ENCODE assay signal across 7 mouse cellular contexts in genomic region chr3:153655071-153655470, GRCm38 (mm10).
DNase-seq lines count a peak whose midpoint lies in the region; ATAC-seq and TF ChIP-seq lines count a peak whose summit lies in the region.

No protein-coding gene starts in this region.

- no peaks in the 10 kb centered on the region for H3K36me3 ChIP-seq in forebrain, embryonic 15.5 days
- no peaks in the 10 kb centered on the region for H3K36me3 ChIP-seq in liver, postnatal 0 days (replicated peaks; ENCODE audit: insufficient read depth, low read length)

- no peak overlapping the region for H3K27ac ChIP-seq in forebrain, embryonic 15.5 days (replicated peaks)
- no peak overlapping the region for H3K27ac ChIP-seq in liver, postnatal 0 days (ENCODE audit: low read depth)

- 24% methylated on average over 9 of the region's 9 CpGs for WGBS in forebrain, embryonic 15.5 days
- 38% methylated on average over 9 of the region's 9 CpGs for WGBS in liver, postnatal 0 days (ENCODE audit: insufficient replicate concordance)

- H3K4me3 ChIP-seq in forebrain, embryonic 15.5 days = no peak overlapping the region
- H3K4me3 ChIP-seq in liver, postnatal 0 days (ENCODE audit: low read depth, low read length) = no peak overlapping the region

- peaks cover 15% of the 10 kb centered on the region for H3K4me1 ChIP-seq in forebrain, embryonic 15.5 days
- 0 out of 2 replicates have a peak, but pooled peaks cover 2% of the 10 kb centered on the region for H3K4me1 ChIP-seq in liver, postnatal 0 days (ENCODE audit: insufficient read depth)

- no peaks in the 10 kb centered on the region for H3K9me3 ChIP-seq in forebrain, embryonic 15.5 days
- H3K9me3 ChIP-seq in liver, postnatal 0 days (ENCODE audit: low read length) = no peaks in the 10 kb centered on the region

- no peak overlapping the region for H3K9ac ChIP-seq in forebrain, embryonic 15.5 days (replicated peaks)
- no peak overlapping the region for H3K9ac ChIP-seq in liver, postnatal 0 days (replicated peaks)

- no peaks in the 10 kb centered on the region for H3K27me3 ChIP-seq in forebrain, embryonic 15.5 days
- no peaks in the 10 kb centered on the region for H3K27me3 ChIP-seq in liver, postnatal 0 days (ENCODE audit: insufficient read depth, low read length)

- no peak for TF ChIP-seq EP300 in liver, postnatal 0 days (IDR thresholded peaks at IDR 0.05; ENCODE audit: low read depth)

- no peak overlapping the region for H3K4me2 ChIP-seq in forebrain, embryonic 15.5 days (replicated peaks)
- H3K4me2 ChIP-seq in liver, postnatal 0 days (ENCODE audit: low read depth, low read length) = no peak overlapping the region

- DNase-seq in A20 (ENCODE audit: low read depth, low spot score) = peak; percentile 20
- peak; percentile 4 to 21 for DNase-seq in CD8-positive naive resting alpha-beta T cell, adult 2 months (ENCODE audit: low read depth in 2 of 2, low spot score in 2 of 2)
- peak; percentile 61 for DNase-seq in c-Kit-positive CD71-positive TER-119-negative erythroid progenitor cells, embryonic 14.5 days (ENCODE audit: low read depth)
- peak; percentile 73 for DNase-seq in kidney, postnatal 14 days
- peak; percentile 62 for DNase-seq in liver, postnatal 0 days
- peak; percentile 74 for DNase-seq in right cerebral cortex, postnatal 14 days

- 0 out of 2 replicates have a peak, but pooled peaks have one; percentile 17 for ATAC-seq in forebrain, embryonic 15.5 days (replicated peaks)
- no peak for ATAC-seq in liver, postnatal 0 days

- peak; percentile 89 for TF ChIP-seq CTCF in liver, postnatal 0 days (IDR thresholded peaks at IDR 0.05; ENCODE audit: low read depth)

Comparison
In these comparisons a context has a peak if more than half of its experiments do, and no peak if none do; other contexts are left out.
1. DNase-seq: peak in every context shown above with its lines; median percentile 74 in right cerebral cortex, postnatal 14 days; 73 in kidney, postnatal 14 days; 62 in liver, postnatal 0 days; 61 in c-Kit-positive CD71-positive TER-119-negative erythroid progenitor cells, embryonic 14.5 days; 20 in A20; 12 in CD8-positive naive resting alpha-beta T cell, adult 2 months.